Mouse (Mus musculus): Measurements from ENCODE around the gene Zp2.

DNA sequence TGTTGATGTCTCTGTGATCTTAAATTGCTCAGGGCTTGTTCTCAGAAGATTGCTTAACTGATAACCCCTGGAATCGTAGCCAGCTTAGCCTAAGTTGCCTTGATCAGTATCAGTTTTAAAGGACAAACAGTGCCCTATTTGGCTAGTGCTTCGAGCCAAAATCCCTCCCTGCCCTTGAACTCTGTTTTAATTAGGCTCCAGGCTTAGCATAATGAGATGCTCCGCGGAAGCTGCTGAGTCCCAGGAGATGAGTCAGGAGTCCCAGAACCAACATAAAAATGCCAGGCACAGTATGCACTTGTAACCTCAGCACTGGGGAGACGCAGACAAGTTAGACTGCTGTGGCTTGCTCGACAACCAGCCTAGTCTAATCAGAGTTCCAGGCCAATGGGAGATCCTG lies 27.6 kb downstream of the Zp2 start:
- no peak for TF ChIP-seq CTCF (IDR thresholded peaks at IDR 0.05; ENCODE audit: borderline replicate concordance, control insufficient read depth, extremely low read depth, insufficient read depth, low read length, poor library complexity)
- no peak for TF ChIP-seq POLR2A (IDR thresholded peaks at IDR 0.05; ENCODE audit: control insufficient read depth, extremely low read depth, insufficient read depth, low read length, poor library complexity)

Measured in thymus, adult 2 months (tissue).